24 mouse cellular contexts compared by ENCODE assay signal in genomic region chr16:42416673-42417072, GRCm38 (mm10).
DNase-seq lines count a peak whose midpoint lies in the region; ATAC-seq and TF ChIP-seq lines count a peak whose summit lies in the region.
"Had no signal": no experiment of that assay in that cellular context is flagged by ENCODE, and none has a peak within 500 bp of the region (broad histone marks: within the 10 kb centered on the region; RNA-seq: fewer than 3 reads in every experiment).

No protein-coding gene starts in this region.

- H3K4me2 ChIP-seq in hindbrain, embryonic 15.5 days = no peak overlapping the region
- no peak overlapping the region for H3K4me2 ChIP-seq in hindbrain, embryonic 13.5 days
- H3K4me2 ChIP-seq in midbrain, embryonic 16.5 days (ENCODE audit: low read length) = no peak overlapping the region
- no peak overlapping the region for H3K4me2 ChIP-seq in midbrain, embryonic 13.5 days (replicated peaks)
- H3K4me2 ChIP-seq in midbrain, postnatal 0 days (ENCODE audit: low read depth, low read length, poor library complexity, severe bottlenecking) = no peak overlapping the region
- H3K4me2 ChIP-seq: embryonic facial prominence, embryonic 12.5 days; embryonic facial prominence, embryonic 15.5 days; heart, embryonic 12.5 days; heart, embryonic 15.5 days; hindbrain, embryonic 14.5 days had no signal

- no peak overlapping the region for H3K9ac ChIP-seq in hindbrain, embryonic 15.5 days
- H3K9ac ChIP-seq in hindbrain, embryonic 13.5 days = no peak overlapping the region
- H3K9ac ChIP-seq in midbrain, embryonic 16.5 days (ENCODE audit: low read depth, low read length) = no peak overlapping the region
- H3K9ac ChIP-seq in midbrain, embryonic 13.5 days (replicated peaks) = no peak overlapping the region
- no peak overlapping the region for H3K9ac ChIP-seq in midbrain, postnatal 0 days (replicated peaks; ENCODE audit: low read length, poor library complexity, severe bottlenecking)
- H3K9ac ChIP-seq: embryonic facial prominence, embryonic 12.5 days; embryonic facial prominence, embryonic 15.5 days; heart, embryonic 12.5 days; heart, embryonic 15.5 days; hindbrain, embryonic 14.5 days had no signal

- no peaks in the 10 kb centered on the region for H3K9me3 ChIP-seq in hindbrain, embryonic 15.5 days
- H3K9me3 ChIP-seq in hindbrain, embryonic 13.5 days = no peaks in the 10 kb centered on the region
- H3K9me3 ChIP-seq in midbrain, embryonic 16.5 days (replicated peaks; ENCODE audit: control insufficient read depth, low read length, poor library complexity, severe bottlenecking) = no peaks in the 10 kb centered on the region
- H3K9me3 ChIP-seq in midbrain, embryonic 13.5 days = no peaks in the 10 kb centered on the region
- H3K9me3 ChIP-seq in midbrain, postnatal 0 days (ENCODE audit: low read length) = no peaks in the 10 kb centered on the region
- H3K9me3 ChIP-seq: embryonic facial prominence, embryonic 12.5 days; embryonic facial prominence, embryonic 15.5 days; heart, embryonic 12.5 days; heart, embryonic 15.5 days; hindbrain, embryonic 10.5 days had no signal

- H3K27me3 ChIP-seq in hindbrain, embryonic 15.5 days = no peaks in the 10 kb centered on the region
- no peaks in the 10 kb centered on the region for H3K27me3 ChIP-seq in hindbrain, embryonic 13.5 days
- H3K27me3 ChIP-seq in midbrain, embryonic 16.5 days (ENCODE audit: control insufficient read depth, insufficient read depth, low read depth, low read length) = no peaks in the 10 kb centered on the region
- no peaks in the 10 kb centered on the region for H3K27me3 ChIP-seq in midbrain, embryonic 13.5 days
- no peaks in the 10 kb centered on the region for H3K27me3 ChIP-seq in midbrain, postnatal 0 days (ENCODE audit: insufficient read depth, low read length)
- H3K27me3 ChIP-seq: embryonic facial prominence, embryonic 12.5 days; embryonic facial prominence, embryonic 15.5 days; heart, embryonic 12.5 days; heart, embryonic 15.5 days had no signal

- no peaks in the 10 kb centered on the region for H3K36me3 ChIP-seq in hindbrain, embryonic 15.5 days
- no peaks in the 10 kb centered on the region for H3K36me3 ChIP-seq in hindbrain, embryonic 13.5 days
- H3K36me3 ChIP-seq in midbrain, embryonic 16.5 days (ENCODE audit: control insufficient read depth, insufficient read depth, low read length) = no peaks in the 10 kb centered on the region
- H3K36me3 ChIP-seq in midbrain, embryonic 13.5 days = no peaks in the 10 kb centered on the region
- H3K36me3 ChIP-seq in midbrain, postnatal 0 days (ENCODE audit: insufficient read depth, low read length) = no peaks in the 10 kb centered on the region
- H3K36me3 ChIP-seq: embryonic facial prominence, embryonic 12.5 days; embryonic facial prominence, embryonic 15.5 days; heart, embryonic 12.5 days; heart, embryonic 15.5 days; hindbrain, embryonic 10.5 days had no signal

- no peak overlapping the region for H3K27ac ChIP-seq in hindbrain, embryonic 15.5 days (replicated peaks)
- no peak overlapping the region for H3K27ac ChIP-seq in hindbrain, embryonic 13.5 days
- no peak overlapping the region for H3K27ac ChIP-seq in midbrain, embryonic 16.5 days (ENCODE audit: low read length)
- no peak overlapping the region for H3K27ac ChIP-seq in midbrain, embryonic 13.5 days
- H3K27ac ChIP-seq in midbrain, postnatal 0 days (ENCODE audit: low read depth, low read length) = no peak overlapping the region
- H3K27ac ChIP-seq: embryonic facial prominence, embryonic 12.5 days; embryonic facial prominence, embryonic 15.5 days; heart, embryonic 15.5 days; hindbrain, embryonic 10.5 days; hindbrain, embryonic 14.5 days had no signal

- ATAC-seq in hindbrain, embryonic 15.5 days (ENCODE audit: low FRiP score, low read depth) = 0 out of 2 replicates have a peak, but pooled peaks have one; percentile 34
- ATAC-seq in hindbrain, embryonic 13.5 days (ENCODE audit: low FRiP score) = no peak
- peak; percentile 56; the same call in 1 of the 2 replicates for ATAC-seq in midbrain, embryonic 16.5 days
- no peak for ATAC-seq in midbrain, embryonic 13.5 days
- ATAC-seq in midbrain, postnatal 0 days (ENCODE audit: low FRiP score) = no peak
- ATAC-seq: CD4-positive, CD25-positive, alpha-beta regulatory T cell, adult 4 months; forebrain, embryonic 14.5 days had no signal

- TF ChIP-seq CTCF in midbrain, postnatal 0 days (IDR thresholded peaks at IDR 0.05) = no peak

- no peak overlapping the region for H3K4me3 ChIP-seq in hindbrain, embryonic 15.5 days
- H3K4me3 ChIP-seq in hindbrain, embryonic 13.5 days = no peak overlapping the region
- no peak overlapping the region for H3K4me3 ChIP-seq in midbrain, embryonic 16.5 days (ENCODE audit: low read depth, low read length)
- H3K4me3 ChIP-seq in midbrain, embryonic 13.5 days (replicated peaks) = no peak overlapping the region
- H3K4me3 ChIP-seq in midbrain, postnatal 0 days (ENCODE audit: low read depth, low read length) = no peak overlapping the region
- H3K4me3 ChIP-seq: embryonic facial prominence, embryonic 12.5 days; embryonic facial prominence, embryonic 15.5 days; heart, embryonic 12.5 days; heart, embryonic 15.5 days; hindbrain, embryonic 10.5 days had no signal

- 62% methylated on average over 4 of the region's 4 CpGs for WGBS in hindbrain, embryonic 15.5 days
- WGBS in hindbrain, embryonic 13.5 days = 62% methylated on average over 4 of the region's 4 CpGs
- WGBS in midbrain, embryonic 16.5 days = 57% methylated on average over 4 of the region's 4 CpGs
- 68% methylated on average over 4 of the region's 4 CpGs for WGBS in midbrain, embryonic 13.5 days
- WGBS in midbrain, postnatal 0 days = 54% methylated on average over 4 of the region's 4 CpGs

- no peaks in the 10 kb centered on the region; the same call in 1 of the 2 replicates for H3K4me1 ChIP-seq in hindbrain, embryonic 15.5 days (replicated peaks)
- peaks cover 3% of the 10 kb centered on the region; the same call in 1 of the 2 replicates for H3K4me1 ChIP-seq in hindbrain, embryonic 13.5 days (replicated peaks)
- peaks cover 9% of the 10 kb centered on the region for H3K4me1 ChIP-seq in midbrain, embryonic 16.5 days (ENCODE audit: control insufficient read depth, insufficient read depth, low read length)
- H3K4me1 ChIP-seq in midbrain, embryonic 13.5 days (replicated peaks) = peaks cover 10% of the 10 kb centered on the region
- no peaks in the 10 kb centered on the region for H3K4me1 ChIP-seq in midbrain, postnatal 0 days (ENCODE audit: insufficient read depth, low read length)
- H3K4me1 ChIP-seq: embryonic facial prominence, embryonic 12.5 days; embryonic facial prominence, embryonic 15.5 days; heart, embryonic 12.5 days; heart, embryonic 15.5 days had no signal

- peak; percentile 9 for DNase-seq in midbrain, postnatal 0 days (ENCODE audit: low spot score)
- no peak for DNase-seq in layer of hippocampus, postnatal 25 days (ENCODE audit: extremely low spot score in 1 of 2, low spot score in 1 of 2)
- DNase-seq: adrenal gland, adult 2 months; adrenal gland, postnatal 14 days; cerebellum, adult 11 months; cerebellum, adult 2 months; cerebellum, adult 9-11 months; cerebellum, postnatal 25 days; gastrocnemius, postnatal 10 days; gastrocnemius, postnatal 36 days; heart, postnatal 10 days; heart, postnatal 36 days had no signal

Comparison
In these comparisons a context has a peak if more than half of its experiments do, and no peak if none do; other contexts are left out.
1. ATAC-seq: peak in hindbrain, embryonic 15.5 days (single experiment) and midbrain, embryonic 16.5 days (single experiment); none in hindbrain, embryonic 13.5 days (single experiment), midbrain, embryonic 13.5 days (single experiment) and midbrain, postnatal 0 days (single experiment).